Mouse (Mus musculus) heart, embryonic 12.5 days (tissue): ENCODE measurements around the gene Gsg1. TPM values are rescaled to one million over a fixed set of nuclear protein-coding genes. Genes with fewer than 3 reads are reported as not detected.

ENCODE experiments used
- ATAC-seq: fragments of 200-750 bp; cut with Nextera tagmentation; 2 replicates; pipeline ENCODE4 v1.8.0; 2017; ENCODE audit warnings: moderate TSS enrichment, moderate library complexity; ENCODE audit not compliant: insufficient number of reproducible peaks, low FRiP score
- H3K27ac ChIP-seq: fragments of 300-500 bp; sonication (generic); 2 replicates; pipeline ENCODE4 v1.5.1; 2016; ENCODE audit warnings: mild to moderate bottlenecking, moderate library complexity; ENCODE audit not compliant: poor library complexity, severe bottlenecking
- H3K27me3 ChIP-seq: fragments of 300-500 bp; sonication (generic); replicated peaks from 2 replicates; pipeline ENCODE4 v1.6.1; 2016; ENCODE audit warnings: mild to moderate bottlenecking, moderate library complexity
- H3K36me3 ChIP-seq: fragments of 300-500 bp; sonication (generic); 2 replicates; pipeline ENCODE4 v1.6.1; 2016; ENCODE audit warnings: mild to moderate bottlenecking, moderate library complexity
- H3K4me1 ChIP-seq: fragments of 300-500 bp; sonication (generic); replicated peaks from 2 replicates; pipeline ENCODE4 v1.6.1; 2016; ENCODE audit warnings: mild to moderate bottlenecking
- H3K4me2 ChIP-seq: fragments of 300-500 bp; sonication (generic); 2 replicates; pipeline ENCODE4 v1.6.1; 2016; ENCODE audit warnings: mild to moderate bottlenecking, moderate library complexity
- H3K4me3 ChIP-seq: fragments of 300-500 bp; sonication (generic); 2 replicates; pipeline ENCODE4 v1.5.1; 2016; ENCODE audit warnings: mild to moderate bottlenecking
- H3K9ac ChIP-seq: fragments of 300-500 bp; sonication (generic); 2 replicates; pipeline ENCODE4 v1.6.1; 2016; ENCODE audit warnings: mild to moderate bottlenecking, moderate library complexity
- H3K9me3 ChIP-seq: fragments of 300-500 bp; sonication (generic); replicated peaks from 2 replicates; pipeline ENCODE4 v1.6.1; 2016; ENCODE audit warnings: mild to moderate bottlenecking, moderate library complexity
- WGBS: fragments of 180-500 bp; shearing (Covaris S2); methylation state at CpG from one replicate; pipeline ENCODE4 v1.1.7; 2016; 5-methylcytosine and 5-hydroxymethylcytosine counted together
- polyA plus RNA-seq: library from polyadenylated mRNA; unstranded; fragments of >200 nt; fragmentation: Nextera tagmentation; extraction: Ambion mirVana; gene quantifications from 2 replicates; pipeline ENCODE4 v1.2.1, GENCODE M21; 2016

The Gsg1 gene
- polyA plus RNA-seq, 1 experiment from 2014 or later: 0.59 TPM

GRCm38 (mm10) chr6:135206909-135207308 is 47.2 kb downstream of the Gsg1 start:
- WGBS: 71% methylated on average over 8 of the region's 8 CpGs

GRCm38 (mm10) chr6:135205802-135206201 is 48.3 kb downstream of the Gsg1 start:
- H3K36me3 ChIP-seq: peaks cover 3% of the 10 kb centered on the region; the same call in 1 of the 2 replicates
- H3K4me3 ChIP-seq: no peak overlapping the region
- no peak overlapping the region for H3K4me2 ChIP-seq
- H3K9me3 ChIP-seq: 0 out of 2 replicates have a peak, but pooled peaks cover 4% of the 10 kb centered on the region
- H3K27me3 ChIP-seq: peaks cover 6% of the 10 kb centered on the region; the same call in 1 of the 2 replicates
- no peak overlapping the region for H3K27ac ChIP-seq
- 0 out of 2 replicates have a peak, but pooled peaks have one; percentile 64 for ATAC-seq
- no peak overlapping the region for H3K9ac ChIP-seq
- no peaks in the 10 kb centered on the region; the same call in 1 of the 2 replicates for H3K4me1 ChIP-seq
- WGBS: 81% methylated on average over 4 of the region's 4 CpGs

More at GRCm38 (mm10) chr6:135206909-135207308, 47.2 kb downstream of the Gsg1 start:
- peaks cover 3% of the 10 kb centered on the region; the same call in 1 of the 2 replicates for H3K36me3 ChIP-seq
- no peak overlapping the region for H3K27ac ChIP-seq
- no peak overlapping the region for H3K4me2 ChIP-seq
- H3K4me3 ChIP-seq: no peak overlapping the region
- peaks cover 4% of the 10 kb centered on the region; the same call in 1 of the 2 replicates for H3K27me3 ChIP-seq
- ATAC-seq: no peak
- H3K4me1 ChIP-seq: no peaks in the 10 kb centered on the region; the same call in 1 of the 2 replicates
- 0 out of 2 replicates have a peak, but pooled peaks cover 4% of the 10 kb centered on the region for H3K9me3 ChIP-seq
- H3K9ac ChIP-seq: no peak overlapping the region

DNA sequence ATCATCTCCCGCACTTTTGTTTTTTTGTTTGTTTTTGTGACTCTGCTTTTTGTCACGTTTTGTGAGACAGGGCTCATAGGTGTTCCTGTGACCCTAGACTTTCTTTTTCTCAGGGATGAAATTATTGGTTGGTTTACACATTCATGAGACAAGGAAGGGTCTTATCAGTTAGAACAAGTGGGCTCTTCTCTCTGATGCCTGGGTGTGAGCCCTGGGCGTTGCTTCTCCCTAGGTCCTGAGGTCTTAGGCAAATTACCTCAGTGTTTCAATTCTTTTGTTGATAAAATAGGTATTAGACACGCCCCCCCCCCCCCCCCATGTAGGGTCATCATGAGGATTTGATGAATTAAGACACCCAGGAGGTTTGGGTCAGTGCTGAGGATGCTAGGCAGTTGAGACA is 49.3 kb downstream of the Gsg1 start:
- no peak overlapping the region for H3K4me2 ChIP-seq
- 61% methylated on average over 4 of the region's 4 CpGs for WGBS
- peaks cover 6% of the 10 kb centered on the region; the same call in 1 of the 2 replicates for H3K27me3 ChIP-seq
- no peak overlapping the region for H3K27ac ChIP-seq
- 0 out of 2 replicates have a peak, but pooled peaks cover 4% of the 10 kb centered on the region for H3K9me3 ChIP-seq
- peaks cover 3% of the 10 kb centered on the region; the same call in 1 of the 2 replicates for H3K36me3 ChIP-seq
- no peaks in the 10 kb centered on the region; the same call in 1 of the 2 replicates for H3K4me1 ChIP-seq
- H3K9ac ChIP-seq: no peak overlapping the region
- no peak overlapping the region for H3K4me3 ChIP-seq
- ATAC-seq: no peak

- ATAC-seq: no peak
- Histone ChIP-seq H3K27me3 (0 out of 2 replicates have a peak, but pooled peaks cover 5% of the 10 kb centered on the region), H3K4me1 (peaks cover 1% of the 10 kb centered on the region; the same call in 1 of the 2 replicates), H3K4me2 (no peak overlapping the region), H3K9ac (no peak overlapping the region), H3K27ac (no peak overlapping the region), H3K36me3 (no peaks in the 10 kb centered on the region), H3K9me3 (0 out of 2 replicates have a peak, but pooled peaks cover 4% of the 10 kb centered on the region), H3K4me3 (no peak overlapping the region)
- 63% methylated on average over 6 of the region's 6 CpGs for WGBS
These were observed 50.4 kb downstream of the Gsg1 start for GRCm38 (mm10) chr6:135203737-135204136.

DNA sequence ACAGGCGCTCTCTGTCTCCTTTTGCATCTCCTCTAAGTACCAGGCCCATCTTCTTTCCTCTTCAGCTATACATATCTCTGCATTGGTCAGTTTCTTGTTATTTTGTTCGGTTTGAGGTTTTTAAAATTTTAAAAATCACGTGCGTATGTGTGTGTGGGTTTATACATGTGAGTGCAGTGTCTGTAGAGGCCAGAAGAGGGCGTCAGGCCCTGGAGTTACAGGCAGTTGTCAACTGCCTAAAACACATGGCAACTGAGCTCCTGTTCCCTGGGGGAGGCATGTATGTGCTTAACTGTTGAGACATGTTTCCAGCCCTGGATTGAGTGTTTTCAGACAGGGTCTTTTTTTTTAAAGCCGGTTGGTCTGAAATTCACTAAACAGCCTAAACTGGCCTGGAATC is 51.5 kb downstream of the Gsg1 start:
- 87% methylated on average over 6 of the region's 6 CpGs for WGBS
- Histone ChIP-seq H3K9ac (no peak overlapping the region), H3K4me3 (no peak overlapping the region), H3K4me2 (no peak overlapping the region), H3K4me1 (peaks cover 6% of the 10 kb centered on the region), H3K27me3 (0 out of 2 replicates have a peak, but pooled peaks cover 5% of the 10 kb centered on the region), H3K36me3 (no peaks in the 10 kb centered on the region), H3K27ac (no peak overlapping the region), H3K9me3 (0 out of 2 replicates have a peak, but pooled peaks cover 4% of the 10 kb centered on the region)
- no peak for ATAC-seq

GRCm38 (mm10) chr6:135200122-135200957 is 53.8 kb downstream of the Gsg1 start:
- Histone ChIP-seq H3K27ac (no peak overlapping the region), H3K9ac (no peak overlapping the region), H3K4me1 (peaks cover 9% of the 10 kb centered on the region), H3K4me2 (no peak overlapping the region), H3K36me3 (no peaks in the 10 kb centered on the region), H3K4me3 (no peak overlapping the region), H3K27me3 (0 out of 2 replicates have a peak, but pooled peaks cover 5% of the 10 kb centered on the region), H3K9me3 (0 out of 2 replicates have a peak, but pooled peaks cover 4% of the 10 kb centered on the region)
- ATAC-seq: no peak
- WGBS: 87% methylated on average over 16 of the region's 16 CpGs

- Histone ChIP-seq H3K9me3 (0 out of 2 replicates have a peak, but pooled peaks cover 4% of the 10 kb centered on the region), H3K36me3 (no peaks in the 10 kb centered on the region), H3K9ac (no peak overlapping the region), H3K27me3 (0 out of 2 replicates have a peak, but pooled peaks cover 5% of the 10 kb centered on the region), H3K4me3 (peak overlapping the region; percentile 80; the same call in 1 of the 2 replicates), H3K4me2 (peak overlapping the region; percentile 88), H3K4me1 (peaks cover 17% of the 10 kb centered on the region), H3K27ac (no peak overlapping the region)
- ATAC-seq: no peak
- WGBS: 46% methylated on average over 6 of the region's 6 CpGs
These were observed 55.4 kb downstream of the Gsg1 start for GRCm38 (mm10) chr6:135198726-135199125.

DNA sequence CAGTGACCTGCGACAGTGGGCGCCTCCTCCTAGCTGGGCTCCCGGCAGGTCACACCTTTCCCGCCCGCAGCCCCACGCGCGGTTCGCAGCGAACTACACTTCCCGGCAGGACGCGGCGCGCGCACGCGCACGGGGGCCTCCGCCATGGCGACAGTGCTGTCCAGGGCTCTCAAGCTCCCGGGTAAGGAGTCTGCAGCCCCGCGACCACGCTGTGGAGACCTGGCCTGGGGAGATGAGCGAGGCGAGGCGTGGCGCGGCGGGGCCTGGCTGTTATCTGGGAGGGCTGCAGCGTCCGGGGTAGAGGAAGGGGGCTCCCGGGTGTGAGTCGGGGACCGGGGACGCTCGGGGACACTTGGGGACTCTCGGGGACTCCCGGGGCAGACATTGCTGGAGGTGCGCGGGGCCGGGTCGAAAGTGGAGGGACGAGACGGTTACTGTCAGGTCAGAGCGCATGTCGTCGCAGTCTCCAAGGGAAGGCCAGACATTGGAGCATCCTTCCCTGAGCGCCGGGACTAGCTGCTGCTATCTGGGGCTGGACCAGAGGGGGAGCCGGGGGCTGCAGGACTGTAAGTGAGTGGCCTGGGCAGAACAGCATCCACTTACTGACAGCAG is 56.1 kb downstream of the Gsg1 start, which contains the start of the genes Fam234b and Hebp1:
Gene Fam234b (plus strand): TSS at position 57 of the 612 bp plus-strand sequence.
Gene Hebp1 (minus strand): TSS at position 102 of the 612 bp plus-strand sequence.
- 0 out of 2 replicates have a peak, but pooled peaks cover 5% of the 10 kb centered on the region for H3K27me3 ChIP-seq
- peak within 1 kb of the TSS; percentile 85 for H3K9ac ChIP-seq
- H3K27ac ChIP-seq: 0 out of 2 replicates have a peak within 1 kb of the TSS, but pooled peaks have one; percentile 5
- WGBS: under 1% methylated on average over 52 of the region's 52 CpGs
- peak; percentile 88 for ATAC-seq
- peaks cover 22% of the 10 kb centered on the region; the same call in 1 of the 2 replicates for H3K4me1 ChIP-seq
- peak within 1 kb of the TSS; percentile 88 for H3K4me2 ChIP-seq
- H3K36me3 ChIP-seq: no peaks in the 10 kb centered on the region
- H3K9me3 ChIP-seq: 0 out of 2 replicates have a peak, but pooled peaks cover 4% of the 10 kb centered on the region
- peak within 1 kb of the TSS; percentile 80 for H3K4me3 ChIP-seq

DNA sequence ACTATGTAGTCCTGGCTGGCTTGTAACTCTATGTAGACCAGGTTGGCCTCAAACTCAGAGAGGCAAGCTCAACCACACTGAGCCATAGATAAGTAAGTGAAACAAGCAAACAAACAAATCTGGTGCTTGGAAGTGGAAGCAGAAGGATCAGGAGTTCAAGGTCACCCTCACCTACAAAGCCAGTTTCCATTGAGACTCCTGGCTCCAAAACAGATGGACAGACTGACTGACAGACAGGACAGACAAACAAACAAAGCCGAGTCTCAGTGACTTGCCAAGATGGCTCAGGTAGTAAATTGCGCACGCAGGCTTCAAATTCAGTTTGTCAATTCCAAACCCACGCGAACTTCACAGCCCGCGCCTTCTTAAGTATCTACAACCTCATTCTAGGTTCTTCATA is 56.7 kb downstream of the Gsg1 start:
- Histone ChIP-seq H3K9me3 (0 out of 2 replicates have a peak, but pooled peaks cover under 1% of the 10 kb centered on the region), H3K27ac (no peak overlapping the region), H3K4me3 (peak overlapping the region; percentile 80), H3K27me3 (0 out of 2 replicates have a peak, but pooled peaks cover 5% of the 10 kb centered on the region), H3K4me1 (peaks cover 27% of the 10 kb centered on the region; the same call in 1 of the 2 replicates), H3K36me3 (no peaks in the 10 kb centered on the region), H3K9ac (peak overlapping the region; percentile 85), H3K4me2 (peak overlapping the region; percentile 88)
- no peak for ATAC-seq
- 19% methylated on average over 7 of the region's 7 CpGs for WGBS

DNA sequence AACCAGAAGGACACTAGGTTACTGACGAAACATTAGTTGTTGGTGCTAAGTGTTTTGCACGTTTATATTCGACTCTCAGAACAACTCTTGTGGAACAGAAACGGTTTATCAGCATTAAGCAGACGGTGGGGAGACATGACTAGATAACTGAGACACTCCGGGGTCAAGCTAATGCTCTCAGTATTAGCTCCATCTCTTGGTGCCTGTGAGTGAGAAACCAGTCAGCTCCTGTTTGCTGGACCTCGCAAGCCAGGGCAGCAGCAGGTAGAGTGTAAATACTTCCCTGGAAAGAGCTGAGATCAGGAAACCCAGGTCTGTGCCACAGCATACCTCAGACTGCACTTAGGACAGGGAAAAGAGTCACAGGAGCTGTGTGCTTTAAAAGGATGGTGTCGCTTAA is 57.4 kb downstream of the Gsg1 start:
- Histone ChIP-seq H3K9me3 (no peaks in the 10 kb centered on the region), H3K27me3 (0 out of 2 replicates have a peak, but pooled peaks cover 5% of the 10 kb centered on the region), H3K36me3 (no peaks in the 10 kb centered on the region), H3K27ac (0 out of 2 replicates have a peak overlapping the region, but pooled peaks have one; percentile 5), H3K4me2 (peak overlapping the region; percentile 88), H3K9ac (no peak overlapping the region; the same call in 1 of the 2 replicates), H3K4me3 (no peak overlapping the region), H3K4me1 (peaks cover 27% of the 10 kb centered on the region; the same call in 1 of the 2 replicates)
- peak; percentile 48; the same call in 1 of the 2 replicates for ATAC-seq
- WGBS: 34% methylated on average over 8 of the region's 8 CpGs
